Mouse (Mus musculus): Measurements from ENCODE around the gene Paqr5.

GRCm38 (mm10) chr9:62060431-62060830 lies 33.8 kb upstream of the Paqr5 start:
- TF ChIP-seq CTCF (IDR thresholded peaks at IDR 0.05) (no peak), POLR2A (IDR thresholded peaks at IDR 0.05; ENCODE audit: insufficient read depth, low read depth, low read length) (no peak), EP300 (IDR thresholded peaks at IDR 0.05; ENCODE audit: insufficient read depth, low read depth, low read length) (no peak)
